Comparison of ENCODE assay signal across 8 mouse cellular contexts in the genomic region with DNA sequence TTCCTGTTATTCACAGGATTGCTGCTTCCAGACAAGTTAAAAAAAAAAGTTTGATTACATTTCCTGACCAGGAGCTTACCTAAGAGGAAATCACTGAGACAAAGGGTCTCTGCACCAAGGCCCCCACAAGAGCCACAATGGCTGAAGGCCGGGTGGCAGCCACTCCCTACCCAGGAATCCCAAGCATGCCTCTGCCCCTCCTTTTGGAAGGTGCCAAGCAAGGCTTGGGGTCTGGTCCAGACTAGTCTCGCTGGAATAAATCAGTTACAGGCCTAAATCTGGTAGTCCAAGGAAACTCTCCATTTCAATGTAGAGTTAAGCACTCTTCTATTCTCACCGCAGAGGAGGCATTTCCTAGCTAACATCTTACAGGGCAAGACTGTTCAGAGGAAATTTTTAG.
DNase-seq lines count a peak whose midpoint lies in the region; ATAC-seq lines count a peak whose summit lies in the region.

No protein-coding gene starts in this region.

- intact Hi-C loops in heart, postnatal 10 days (cut with DNase I), result loop anchor here (2.0 to 10.0 kb wide), 2 partner anchors 24 to 512 kb away; partner anchors contain the start of genes Ift80 and Smc4

- no peak for ATAC-seq in midbrain, embryonic 15.5 days (replicated peaks)
- no peak for ATAC-seq in neural tube, embryonic 12.5 days (ENCODE audit: low FRiP score, low read depth)

- 23% methylated on average over 3 of the region's 3 CpGs for WGBS in midbrain, embryonic 10.5 days
- 28% methylated on average over 3 of the region's 3 CpGs for WGBS in midbrain, embryonic 15.5 days
- WGBS in limb, embryonic 10.5 days, result 13% methylated on average over 3 of the region's 3 CpGs
- 33% methylated on average over 3 of the region's 3 CpGs for WGBS in neural tube, embryonic 12.5 days

- H3K36me3 ChIP-seq in midbrain, embryonic 10.5 days, result no peaks in the 10 kb centered on the region
- H3K36me3 ChIP-seq in midbrain, embryonic 15.5 days (replicated peaks), result no peaks in the 10 kb centered on the region
- H3K36me3 ChIP-seq in limb, embryonic 10.5 days, result no peaks in the 10 kb centered on the region
- H3K36me3 ChIP-seq in neural tube, embryonic 12.5 days, result no peaks in the 10 kb centered on the region

- H3K4me2 ChIP-seq in midbrain, embryonic 15.5 days, result no peak overlapping the region; the same call in 1 of the 2 replicates
- peak overlapping the region; percentile 95 for H3K4me2 ChIP-seq in neural tube, embryonic 12.5 days (replicated peaks)

- peaks cover 52% of the 10 kb centered on the region for H3K4me1 ChIP-seq in midbrain, embryonic 10.5 days
- H3K4me1 ChIP-seq in midbrain, embryonic 15.5 days, result peaks cover 22% of the 10 kb centered on the region
- H3K4me1 ChIP-seq in limb, embryonic 10.5 days, result peaks cover 77% of the 10 kb centered on the region
- peaks cover 15% of the 10 kb centered on the region for H3K4me1 ChIP-seq in neural tube, embryonic 12.5 days

- H3K27ac ChIP-seq in midbrain, embryonic 10.5 days (replicated peaks), result no peak overlapping the region
- no peak overlapping the region for H3K27ac ChIP-seq in midbrain, embryonic 15.5 days
- peak overlapping the region; percentile 94 for H3K27ac ChIP-seq in limb, embryonic 10.5 days
- no peak overlapping the region for H3K27ac ChIP-seq in neural tube, embryonic 12.5 days

- 0 out of 2 replicates have a peak overlapping the region, but pooled peaks have one; percentile 80 for H3K4me3 ChIP-seq in midbrain, embryonic 10.5 days
- no peak overlapping the region for H3K4me3 ChIP-seq in midbrain, embryonic 15.5 days
- peak overlapping the region; percentile 86; the same call in 1 of the 2 replicates for H3K4me3 ChIP-seq in limb, embryonic 10.5 days
- no peak overlapping the region for H3K4me3 ChIP-seq in neural tube, embryonic 12.5 days

- no peak for DNase-seq in midbrain, embryonic 10.5 days (ENCODE audit: low spot score)
- DNase-seq in heart, postnatal 10 days, result peak; percentile 50 to 51
- no peak for DNase-seq in limb, embryonic 10.5 days (ENCODE audit: low spot score)
- DNase-seq in thymus, postnatal 36 days, result no peak
- DNase-seq in T-cell, adult 2 months (ENCODE audit: low spot score), result no peak
- no peak for DNase-seq in adrenal gland, adult 18-20 months (ENCODE audit: low spot score in 2 of 2)

- no peaks in the 10 kb centered on the region for H3K9me3 ChIP-seq in midbrain, embryonic 10.5 days (replicated peaks)
- no peaks in the 10 kb centered on the region for H3K9me3 ChIP-seq in midbrain, embryonic 15.5 days
- H3K9me3 ChIP-seq in limb, embryonic 10.5 days (replicated peaks), result no peaks in the 10 kb centered on the region
- H3K9me3 ChIP-seq in neural tube, embryonic 12.5 days, result no peaks in the 10 kb centered on the region

- no peak overlapping the region for H3K9ac ChIP-seq in midbrain, embryonic 15.5 days
- no peak overlapping the region for H3K9ac ChIP-seq in neural tube, embryonic 12.5 days

- H3K27me3 ChIP-seq in midbrain, embryonic 10.5 days (ENCODE audit: low read depth, poor library complexity, severe bottlenecking), result peaks cover 22% of the 10 kb centered on the region
- H3K27me3 ChIP-seq in midbrain, embryonic 15.5 days (replicated peaks), result no peaks in the 10 kb centered on the region
- no peaks in the 10 kb centered on the region for H3K27me3 ChIP-seq in limb, embryonic 10.5 days (ENCODE audit: low read depth, poor library complexity, severe bottlenecking)
- no peaks in the 10 kb centered on the region for H3K27me3 ChIP-seq in neural tube, embryonic 12.5 days (replicated peaks)

Comparison
In these comparisons a context has a peak if more than half of its experiments do, and no peak if none do; other contexts are left out.
1. H3K4me3 ChIP-seq: peak in midbrain, embryonic 10.5 days (single experiment) and limb, embryonic 10.5 days (single experiment); none in midbrain, embryonic 15.5 days (single experiment) and neural tube, embryonic 12.5 days (single experiment).
2. DNase-seq: peak in heart, postnatal 10 days (2 of 2); none in midbrain, embryonic 10.5 days (single experiment), limb, embryonic 10.5 days (single experiment), thymus, postnatal 36 days (0 of 2), T-cell, adult 2 months (single experiment) and adrenal gland, adult 18-20 months (0 of 2).